Mouse (Mus musculus): ENCODE measurements around the gene Nfkbil1.

- TF ChIP-seq CTCF (IDR thresholded peaks at IDR 0.05; ENCODE audit: low read depth, low read length) (no peak), POLR2A (IDR thresholded peaks at IDR 0.05; ENCODE audit: insufficient read depth, low read length) (no peak)
Observed at GRCm38 (mm10) chr17:35237504-35237903, 1.9 kb upstream of the Nfkbil1 start.
